Mouse (Mus musculus) urinary bladder, adult 18-20 months (tissue): Measurements from ENCODE around the gene Afg1l.

Experiments used
- DNase-seq, 2 experiments: peaks; one replicate each; pipeline ENCODE4 v3.0.0; 2022; ENCODE audit warnings: low spot score in 2 of 2, mixed read lengths in 2 of 2

Afg1l gene

GRCm38 (mm10) chr10:42383708-42384107 is 94.7 kb downstream of the Afg1l start:
- DNase-seq = no peak

GRCm38 (mm10) chr10:42364216-42364615 is 114.1 kb downstream of the Afg1l start:
- DNase-seq = no peak

- no peak for DNase-seq
These were observed 122.4 kb downstream of the Afg1l start for GRCm38 (mm10) chr10:42355980-42356379.

GRCm38 (mm10) chr10:42347986-42348385 is 130.4 kb downstream of the Afg1l start:
- DNase-seq = peak; percentile 30 to 35

GRCm38 (mm10) chr10:42347127-42347526 is 131.2 kb downstream of the Afg1l start:
- DNase-seq = no peak

GRCm38 (mm10) chr10:42346179-42346877 is 132.0 kb downstream of the Afg1l start:
- no peak for DNase-seq

- DNase-seq = no peak
These were observed 135.7 kb downstream of the Afg1l start for GRCm38 (mm10) chr10:42342714-42343113.

GRCm38 (mm10) chr10:42341815-42342457 is 136.4 kb downstream of the Afg1l start:
- DNase-seq = no peak

GRCm38 (mm10) chr10:42340426-42340793 is 138.0 kb downstream of the Afg1l start:
- no peak for DNase-seq

GRCm38 (mm10) chr10:42339773-42340425 is 138.5 kb downstream of the Afg1l start:
- DNase-seq = no peak

- DNase-seq = no peak
These were observed 139.9 kb downstream of the Afg1l start for GRCm38 (mm10) chr10:42338456-42338855.

GRCm38 (mm10) chr10:42327576-42327975 is 150.8 kb downstream of the Afg1l start:
- no peak for DNase-seq

- no peak for DNase-seq
These were observed 153.1 kb downstream of the Afg1l start for GRCm38 (mm10) chr10:42325305-42325704.

- no peak for DNase-seq
These were observed 154.4 kb downstream of the Afg1l start for GRCm38 (mm10) chr10:42323978-42324377.

GRCm38 (mm10) chr10:42313222-42313786 is 165.1 kb downstream of the Afg1l start:
- DNase-seq = no peak

- no peak for DNase-seq
These were observed 165.8 kb downstream of the Afg1l start for GRCm38 (mm10) chr10:42312557-42312956.

GRCm38 (mm10) chr10:42308687-42308987 is 169.7 kb downstream of the Afg1l start:
- no peak for DNase-seq

GRCm38 (mm10) chr10:42307980-42308686 is 170.2 kb downstream of the Afg1l start:
- DNase-seq = peak; percentile 44 to 55

- DNase-seq = no peak
These were observed 171.9 kb downstream of the Afg1l start for GRCm38 (mm10) chr10:42306422-42306821.

GRCm38 (mm10) chr10:42300805-42301204 is 177.6 kb downstream of the Afg1l start:
- no peak for DNase-seq

- DNase-seq = no peak
These were observed 178.4 kb downstream of the Afg1l start for GRCm38 (mm10) chr10:42299967-42300366.

- no peak for DNase-seq
These were observed 178.9 kb downstream of the Afg1l start for GRCm38 (mm10) chr10:42299426-42299825.
